Mouse (Mus musculus) lung, adult 2 months (tissue): ENCODE measurements around the gene Cnga1. TPM values are rescaled to one million over a fixed set of nuclear protein-coding genes. Genes with fewer than 3 reads are reported as not detected.

Experiments
- DNase-seq: peaks from one replicate; pipeline ENCODE4 v3.0.0; 2022
- H3K4me1 ChIP-seq: fragments of 200-500 bp; 2 replicates; pipeline ENCODE4 v1.6.1; 2011; ENCODE audit warnings: low read length; ENCODE audit not compliant: control insufficient read depth, insufficient read depth
- H3K4me3 ChIP-seq: fragments of 200-500 bp; replicated peaks from 2 replicates; pipeline ENCODE3; 2011; ENCODE audit warnings: low read depth, mild to moderate bottlenecking, control low read depth, low read length; ENCODE audit errors: extremely low read depth
- CTCF ChIP-seq: fragments of 200-500 bp; IDR thresholded peaks from 2 replicates; pipeline ENCODE4 v1.5.1; 2011; ENCODE audit warnings: mild to moderate bottlenecking, low read length, control low read depth; ENCODE audit not compliant: insufficient read depth
- POLR2A ChIP-seq: fragments of 200-500 bp; IDR thresholded peaks from 2 replicates; pipeline ENCODE4 v1.6.1; 2011; ENCODE audit warnings: low read depth, mild to moderate bottlenecking, control low read depth, low read length, borderline replicate concordance; ENCODE audit errors: extremely low read depth
- WGBS: fragments of 180-500 bp; shearing (Covaris S2); methylation state at CpG from one replicate; pipeline ENCODE4 v1.1.7; 2018; 5-methylcytosine and 5-hydroxymethylcytosine counted together
- polyA plus RNA-seq: library from polyadenylated mRNA; depleted of rRNA; stranded (reverse); fragments of >200 nt; gene quantifications from 2 replicates; pipeline ENCODE4 v1.2.3, GENCODE M21; 2012

The Cnga1 gene
- polyA plus RNA-seq, 1 experiment: 0.04 TPM

DNA sequence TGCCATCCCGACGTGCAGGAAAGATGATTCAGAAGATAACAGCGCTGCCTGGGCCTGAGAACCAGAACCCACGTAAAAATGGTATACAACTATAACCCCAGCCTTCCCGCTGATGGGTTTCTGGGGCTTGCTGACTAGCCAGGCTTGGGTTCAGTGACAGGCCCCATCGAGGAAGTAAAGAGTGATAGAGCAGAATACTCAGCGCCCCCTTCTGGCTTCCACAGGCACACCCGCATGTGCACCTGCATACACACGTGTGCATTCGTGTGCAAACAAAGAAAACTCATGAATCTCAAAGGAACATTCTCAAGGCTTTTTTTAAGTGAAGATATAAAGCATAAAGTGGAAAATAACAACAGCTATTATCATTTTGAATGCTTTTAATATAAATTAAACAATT is 2.1 kb upstream of the Cnga1 start:
- no peak for DNase-seq
- Histone ChIP-seq H3K4me3 (no peak overlapping the region), H3K4me1 (no peaks in the 10 kb centered on the region)
- WGBS: 30% methylated on average over 10 of the region's 10 CpGs
- TF ChIP-seq POLR2A: no peak
- peak; percentile 43 for TF ChIP-seq CTCF

DNA sequence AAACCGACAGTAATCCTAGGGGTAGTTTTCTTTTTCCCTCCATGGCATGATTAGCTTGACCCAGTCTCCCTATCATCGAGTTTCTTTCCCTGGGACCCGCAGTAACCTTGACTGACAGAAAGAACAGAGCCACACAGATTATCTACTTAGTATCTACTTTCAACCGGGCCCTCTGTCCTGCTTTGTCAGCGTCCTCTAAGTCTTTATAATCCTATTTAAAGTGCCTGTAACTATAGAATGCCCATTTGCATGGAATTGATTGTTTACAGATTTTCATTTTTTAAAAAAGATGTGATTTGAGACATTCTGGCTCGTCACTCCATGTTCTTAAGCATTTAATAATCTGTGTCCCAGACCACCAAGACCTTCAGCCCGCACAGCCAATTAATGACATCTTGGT is 420 bp downstream of the Cnga1 start:
- Histone ChIP-seq H3K4me3 (no peak overlapping the region), H3K4me1 (no peaks in the 10 kb centered on the region)
- WGBS: 65% methylated on average over 7 of the region's 7 CpGs
- TF ChIP-seq POLR2A: no peak
- TF ChIP-seq CTCF: no peak
- no peak for DNase-seq

DNA sequence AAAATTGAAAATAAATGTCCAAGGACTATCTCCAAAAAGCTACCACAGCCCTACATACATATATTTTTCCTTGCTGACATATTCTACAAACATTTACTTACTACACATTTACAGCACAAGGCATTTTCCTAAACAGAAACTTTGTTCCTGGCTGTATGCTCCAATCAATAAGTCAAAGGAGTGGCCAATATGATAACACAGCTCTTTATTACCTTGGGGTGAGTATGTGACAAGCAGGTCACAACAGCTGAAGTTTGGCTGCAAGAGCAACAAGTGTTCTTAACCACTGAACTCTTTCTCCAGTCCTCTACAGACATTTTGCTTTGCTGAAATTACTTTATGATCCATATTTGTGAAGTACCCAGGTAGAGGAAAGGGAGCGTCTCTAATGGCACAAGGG is 4.0 kb downstream of the Cnga1 start:
- 95% methylated on average over 1 of the region's 1 CpGs for WGBS
- no peak for DNase-seq
- TF ChIP-seq CTCF: no peak
- TF ChIP-seq POLR2A: no peak
- H3K4me3 ChIP-seq: no peak overlapping the region
- peaks cover 2% of the 10 kb centered on the region; the same call in 1 of the 2 replicates for H3K4me1 ChIP-seq

DNA sequence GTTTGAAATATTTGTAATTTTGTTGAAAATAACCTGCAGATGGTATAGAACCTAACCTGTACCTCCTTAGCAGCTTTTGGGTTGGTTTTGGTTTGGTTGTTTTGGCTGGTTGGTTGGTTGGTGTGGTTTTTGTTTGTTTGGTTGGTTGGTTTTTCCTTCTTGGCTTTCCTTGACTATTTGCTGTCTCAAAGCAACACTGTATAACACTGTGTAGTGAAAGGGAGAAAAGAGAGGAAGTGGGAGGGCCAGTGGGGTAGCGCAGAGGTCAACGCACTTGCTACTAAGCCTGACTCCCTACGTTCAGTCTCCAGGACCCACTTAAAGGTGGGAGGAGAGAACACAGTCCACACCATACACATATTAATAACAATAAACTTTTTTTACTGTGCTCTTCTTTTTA is 7.5 kb downstream of the Cnga1 start:
- TF ChIP-seq POLR2A: no peak
- no peak for TF ChIP-seq CTCF
- no peak for DNase-seq
- peaks cover 2% of the 10 kb centered on the region; the same call in 1 of the 2 replicates for H3K4me1 ChIP-seq
- no peak overlapping the region for H3K4me3 ChIP-seq
- WGBS: 63% methylated on average over 3 of the region's 3 CpGs

DNA sequence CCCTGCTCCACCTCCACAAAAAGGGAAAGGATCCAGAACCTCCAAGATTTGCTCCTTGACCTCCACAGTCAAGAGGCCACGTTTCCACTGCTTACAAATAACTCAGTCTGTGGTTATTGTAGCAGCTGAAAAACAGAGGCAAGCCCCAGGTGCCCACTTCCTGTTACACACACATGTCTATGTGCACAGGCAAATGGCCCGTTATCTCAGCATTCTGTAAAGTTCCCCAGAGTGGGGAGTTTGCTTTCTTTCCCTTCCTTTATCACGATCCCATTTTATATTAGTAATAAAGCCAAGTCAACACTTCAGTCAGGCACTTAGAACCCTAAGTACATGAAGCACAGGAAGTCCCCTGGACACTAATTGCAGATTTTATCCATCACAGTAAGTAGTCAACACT is 8.0 kb downstream of the Cnga1 start:
- H3K4me3 ChIP-seq: no peak overlapping the region
- peak; percentile 20 for DNase-seq
- peaks cover 2% of the 10 kb centered on the region; the same call in 1 of the 2 replicates for H3K4me1 ChIP-seq
- TF ChIP-seq CTCF (no peak), POLR2A (no peak)
- 32% methylated on average over 3 of the region's 3 CpGs for WGBS

DNA sequence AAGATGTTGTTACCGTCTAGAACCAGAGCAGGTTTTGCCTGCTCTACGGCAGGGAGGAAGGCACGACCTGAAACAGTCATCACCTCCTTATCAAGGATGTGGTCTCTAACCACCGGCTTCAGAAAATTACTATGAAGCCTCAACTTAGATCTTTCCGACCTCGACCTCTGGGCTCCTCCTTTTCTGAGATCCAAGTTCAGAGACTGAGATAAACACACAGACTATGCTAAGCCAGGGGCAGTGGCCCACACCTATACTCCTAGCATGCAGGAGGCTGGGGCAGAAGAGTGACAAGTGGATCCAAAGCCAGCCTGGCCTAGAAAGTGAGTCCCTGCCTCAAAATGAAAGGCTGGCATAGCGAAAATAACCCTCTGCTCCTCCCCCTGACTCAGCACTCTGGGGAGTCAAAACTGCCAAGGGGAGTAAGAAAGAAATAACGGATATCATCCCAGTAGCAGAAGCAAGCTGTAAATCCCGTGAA is 9.2 kb downstream of the Cnga1 start:
- no peak for DNase-seq
- H3K4me3 ChIP-seq: no peak overlapping the region
- 74% methylated on average over 9 of the region's 9 CpGs for WGBS
- H3K4me1 ChIP-seq: peaks cover 2% of the 10 kb centered on the region; the same call in 1 of the 2 replicates
- TF ChIP-seq POLR2A (no peak), CTCF (no peak)

DNA sequence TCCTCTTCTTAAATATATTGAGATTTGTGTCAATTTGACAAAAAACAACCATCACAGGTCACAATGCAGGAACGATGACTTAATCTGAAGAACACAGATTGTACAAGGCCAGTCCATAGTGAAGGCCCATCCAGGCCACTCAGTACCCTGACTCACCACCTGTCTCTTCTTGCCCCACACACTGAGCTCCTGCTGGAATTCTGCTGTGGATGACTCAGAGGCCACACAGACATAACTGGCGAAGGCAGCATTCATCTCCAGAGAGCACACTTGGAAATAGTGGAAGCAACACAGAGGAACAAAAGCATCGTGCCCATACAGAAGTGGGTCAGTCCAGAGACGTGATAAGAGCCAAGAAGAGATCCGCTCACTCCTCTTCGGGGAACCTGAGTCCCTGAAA is 14.0 kb downstream of the Cnga1 start:
- no peak for DNase-seq
- 82% methylated on average over 6 of the region's 6 CpGs for WGBS
- TF ChIP-seq POLR2A (no peak), CTCF (no peak)
- no peak overlapping the region for H3K4me3 ChIP-seq
- H3K4me1 ChIP-seq: no peaks in the 10 kb centered on the region

DNA sequence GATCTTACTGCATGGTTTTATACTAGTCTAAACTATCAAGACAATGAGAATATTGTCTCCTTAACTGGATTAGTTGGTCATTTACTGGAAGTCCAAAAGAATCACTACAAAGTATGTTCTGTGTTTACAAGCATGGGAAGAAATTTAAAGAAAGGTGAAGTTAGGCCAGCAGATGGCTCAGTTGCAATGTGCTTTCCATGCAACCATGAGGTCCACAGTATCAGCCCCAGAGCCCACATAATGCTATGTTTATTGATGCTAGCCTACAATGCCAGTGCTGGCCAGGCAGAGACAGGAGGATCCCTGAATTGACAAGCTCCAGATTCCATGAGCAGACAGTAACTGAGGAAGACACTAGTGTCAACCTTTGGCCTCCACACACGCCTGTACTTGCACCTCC is 23.1 kb downstream of the Cnga1 start:
- Histone ChIP-seq H3K4me1 (no peaks in the 10 kb centered on the region), H3K4me3 (no peak overlapping the region)
- DNase-seq: no peak
- TF ChIP-seq POLR2A (no peak), CTCF (no peak)
- WGBS: 78% methylated on average over 1 of the region's 1 CpGs

DNA sequence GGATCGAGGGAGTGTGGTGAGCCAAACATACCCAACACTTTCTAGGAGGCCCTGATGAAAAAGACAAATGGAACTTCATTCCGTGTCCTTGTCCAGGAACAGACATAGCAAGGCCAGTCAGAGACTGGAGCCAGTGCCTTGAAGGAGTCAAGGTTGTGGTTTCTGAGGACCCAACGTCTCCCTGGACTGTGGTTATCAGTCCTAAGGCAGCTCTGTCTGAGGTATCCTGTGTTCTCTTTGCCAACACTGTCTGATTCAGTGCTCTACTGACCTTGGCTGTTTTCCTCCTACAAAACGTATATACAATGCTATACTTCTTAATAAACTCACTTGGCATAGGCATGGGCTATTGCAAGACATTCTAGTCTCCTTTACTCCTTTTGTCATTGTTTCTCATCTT is 26.7 kb downstream of the Cnga1 start:
- no peak for DNase-seq
- TF ChIP-seq POLR2A (no peak), CTCF (no peak)
- 71% methylated on average over 4 of the region's 4 CpGs for WGBS
- H3K4me1 ChIP-seq: no peaks in the 10 kb centered on the region
- H3K4me3 ChIP-seq: no peak overlapping the region

DNA sequence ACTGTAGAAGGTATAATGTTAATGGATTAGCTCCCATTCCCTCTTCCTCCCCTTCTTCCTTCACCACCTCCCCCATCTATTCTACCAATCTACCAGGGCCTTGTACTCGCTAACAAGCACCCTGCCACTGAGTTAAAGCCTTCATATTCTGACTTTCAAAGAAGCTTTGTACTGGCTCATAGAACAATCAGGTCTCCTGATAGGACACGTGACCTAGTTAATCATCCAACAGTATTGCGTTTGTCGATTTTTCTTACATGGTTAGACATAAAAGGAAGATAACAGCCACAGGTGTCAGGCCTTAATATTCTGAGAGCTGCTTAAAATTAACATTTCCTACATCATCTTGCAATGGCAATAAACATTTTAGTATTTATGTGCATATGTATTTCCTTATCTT is 40.9 kb downstream of the Cnga1 start:
- no peak for DNase-seq
- no peak overlapping the region for H3K4me3 ChIP-seq
- WGBS: 83% methylated on average over 4 of the region's 4 CpGs
- no peak for TF ChIP-seq POLR2A
- no peak for TF ChIP-seq CTCF
- no peaks in the 10 kb centered on the region for H3K4me1 ChIP-seq
